Mouse (Mus musculus) urinary bladder, adult 18-20 months (tissue): Measurements from ENCODE around the gene Ncbp3.

ENCODE experiments used
- DNase-seq, 2 experiments: peaks; one replicate each; pipeline ENCODE4 v3.0.0; 2022; ENCODE audit warnings: low spot score in 2 of 2, mixed read lengths in 2 of 2

The Ncbp3 gene

DNA sequence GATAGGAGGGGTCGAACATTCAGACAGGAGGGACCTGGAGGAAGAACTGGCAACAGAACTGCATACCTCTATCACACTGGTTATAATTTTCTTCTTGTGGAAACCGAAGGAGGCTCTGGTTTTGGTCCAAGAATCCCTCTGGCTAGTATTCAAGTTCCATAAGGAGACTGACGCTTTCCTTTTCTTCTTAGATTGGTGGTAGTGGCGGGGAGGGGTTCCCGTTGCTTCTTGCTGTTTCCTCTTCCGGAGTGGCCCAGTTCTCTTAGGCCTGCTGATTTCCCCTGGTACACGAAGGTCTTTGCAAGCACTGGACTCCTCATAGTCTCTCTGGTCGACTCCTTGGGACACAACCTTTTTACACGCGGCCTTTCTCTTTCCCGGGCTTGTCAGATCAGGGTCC lies 89.5 kb downstream of the Ncbp3 start:
- DNase-seq: no peak

DNA sequence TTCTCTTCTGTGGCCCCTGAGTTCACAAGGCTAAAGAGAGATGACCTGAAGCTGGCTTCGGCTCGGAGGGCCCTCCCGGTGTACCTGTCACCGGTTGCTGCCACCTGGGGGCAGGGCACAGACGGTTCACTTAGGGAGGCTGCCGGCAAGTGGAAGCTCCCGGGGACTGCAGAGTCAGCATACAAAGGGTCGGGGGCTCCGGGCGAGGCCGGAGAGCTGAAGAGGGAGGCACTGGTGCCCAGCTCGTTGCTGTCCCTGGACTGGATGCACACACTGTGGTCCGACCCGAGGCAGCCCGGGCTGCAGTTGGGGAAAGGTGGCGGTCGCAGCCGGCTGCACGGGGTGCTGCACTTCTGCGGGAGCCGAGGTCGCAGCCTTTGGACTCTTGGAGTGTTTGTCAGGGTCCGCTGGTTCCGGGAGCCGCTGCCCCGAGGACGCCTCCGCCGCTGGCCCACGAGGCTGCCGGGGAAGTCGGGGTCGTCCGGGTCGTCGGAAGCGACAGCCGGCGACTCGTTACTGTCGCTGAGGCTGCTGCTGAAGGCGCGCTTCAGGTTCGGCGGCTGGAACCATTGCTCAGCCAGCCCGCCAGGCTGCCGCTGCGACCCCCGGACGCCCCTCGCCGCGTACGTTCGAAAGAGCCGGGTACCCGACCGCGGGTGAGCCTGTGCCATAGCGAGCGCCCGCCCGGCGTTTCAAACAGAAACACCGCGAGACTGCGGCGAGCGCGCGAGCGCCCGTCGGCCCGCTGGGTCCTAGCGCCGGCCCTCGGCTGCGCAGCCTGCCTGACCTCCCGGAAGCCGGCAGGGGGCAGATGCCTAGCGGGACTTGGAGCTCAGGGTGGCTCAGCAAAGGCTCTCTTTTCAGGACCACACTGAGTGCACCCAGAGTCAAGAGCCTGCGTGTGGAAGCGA lies 90.3 kb downstream of the Ncbp3 start, which contains the start of gene Haspin:
Gene Haspin, minus strand, starts transcription at position 704 of the 911 bp plus-strand sequence.
- DNase-seq: peak; percentile 83 to 91
